Mouse (Mus musculus) ovary, postnatal 36 days (tissue): ENCODE data around the gene Adgra3.

Experiments used
- DNase-seq: peaks from one replicate; pipeline ENCODE4 v3.0.0; 2022; ENCODE audit warnings: low spot score, mixed read lengths

The Adgra3 gene

DNA sequence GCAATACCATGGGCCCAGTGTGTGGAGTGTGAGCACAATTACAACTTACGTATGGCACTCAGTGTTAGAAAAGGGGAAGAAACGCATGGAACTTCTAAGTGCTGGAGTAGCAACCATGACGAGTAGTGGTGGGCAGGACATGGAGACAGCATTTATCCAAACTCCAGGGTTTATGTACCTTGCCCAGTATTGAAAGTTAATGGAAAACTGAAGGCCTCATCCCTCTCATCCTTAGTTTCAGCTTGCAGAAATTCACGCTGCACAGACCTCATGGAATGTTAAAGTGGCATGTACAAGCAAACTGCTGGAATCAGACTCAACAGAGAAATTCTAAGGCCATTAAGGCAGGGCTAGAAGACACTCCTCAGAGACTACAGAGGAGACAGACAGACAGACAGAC, 84.6 kb downstream of the Adgra3 start:
- DNase-seq = no peak

DNA sequence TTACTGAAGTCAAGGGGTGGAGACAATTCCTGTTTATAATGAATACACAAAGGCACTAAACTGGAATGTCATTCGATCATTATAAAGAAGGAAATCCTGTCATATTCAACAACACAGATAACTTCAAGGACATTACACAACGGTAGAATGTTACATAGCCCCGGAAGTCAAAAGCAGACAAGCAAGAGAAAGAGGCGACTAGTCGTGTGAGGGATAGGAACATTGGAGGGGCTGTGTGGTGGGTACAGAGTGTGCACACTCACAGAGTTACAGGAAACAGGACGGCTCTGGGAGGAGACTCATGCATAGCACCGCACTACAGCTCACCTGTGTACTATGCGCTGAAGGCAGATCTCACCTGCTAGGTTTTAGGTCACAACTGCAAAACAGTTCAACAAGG, 89.1 kb downstream of the Adgra3 start:
- no peak for DNase-seq

DNA sequence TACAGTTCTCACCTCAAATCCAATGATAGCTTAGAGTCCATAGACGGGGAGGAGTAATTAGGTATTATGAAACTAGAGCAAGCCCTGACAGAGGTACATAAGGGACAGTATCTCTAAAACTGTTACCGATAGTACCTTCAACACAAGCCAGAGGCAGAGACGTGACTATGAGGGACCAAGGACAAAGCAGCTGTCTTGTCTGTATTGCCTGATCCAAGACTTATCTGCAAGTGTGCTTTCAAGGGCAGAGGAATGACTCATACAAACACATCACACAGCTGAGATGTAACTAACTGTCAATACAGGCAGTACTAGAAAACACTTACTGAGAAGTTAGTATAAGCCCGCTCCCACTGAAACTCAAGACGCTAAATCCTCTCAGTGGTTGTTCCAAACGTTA, 91.1 kb downstream of the Adgra3 start:
- no peak for DNase-seq

DNA sequence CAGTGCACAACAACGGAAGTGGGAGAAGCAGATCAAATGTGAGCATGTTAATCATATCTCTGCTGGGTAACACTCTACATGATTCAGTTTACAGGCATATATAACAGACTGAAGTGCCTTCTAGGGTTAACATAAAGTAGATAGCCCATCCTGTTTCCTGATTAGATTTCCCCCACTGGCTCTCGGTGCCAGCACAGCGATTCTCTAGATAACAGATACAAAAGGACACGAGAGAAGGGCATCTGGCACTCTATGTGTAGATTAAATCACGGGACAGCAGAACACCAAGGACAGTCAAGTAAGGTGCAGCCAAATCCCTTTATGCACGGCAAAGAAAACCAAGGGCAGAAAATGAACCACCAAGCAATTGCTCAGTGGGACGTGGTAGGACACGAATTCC, 93.0 kb downstream of the Adgra3 start:
- no peak for DNase-seq

DNA sequence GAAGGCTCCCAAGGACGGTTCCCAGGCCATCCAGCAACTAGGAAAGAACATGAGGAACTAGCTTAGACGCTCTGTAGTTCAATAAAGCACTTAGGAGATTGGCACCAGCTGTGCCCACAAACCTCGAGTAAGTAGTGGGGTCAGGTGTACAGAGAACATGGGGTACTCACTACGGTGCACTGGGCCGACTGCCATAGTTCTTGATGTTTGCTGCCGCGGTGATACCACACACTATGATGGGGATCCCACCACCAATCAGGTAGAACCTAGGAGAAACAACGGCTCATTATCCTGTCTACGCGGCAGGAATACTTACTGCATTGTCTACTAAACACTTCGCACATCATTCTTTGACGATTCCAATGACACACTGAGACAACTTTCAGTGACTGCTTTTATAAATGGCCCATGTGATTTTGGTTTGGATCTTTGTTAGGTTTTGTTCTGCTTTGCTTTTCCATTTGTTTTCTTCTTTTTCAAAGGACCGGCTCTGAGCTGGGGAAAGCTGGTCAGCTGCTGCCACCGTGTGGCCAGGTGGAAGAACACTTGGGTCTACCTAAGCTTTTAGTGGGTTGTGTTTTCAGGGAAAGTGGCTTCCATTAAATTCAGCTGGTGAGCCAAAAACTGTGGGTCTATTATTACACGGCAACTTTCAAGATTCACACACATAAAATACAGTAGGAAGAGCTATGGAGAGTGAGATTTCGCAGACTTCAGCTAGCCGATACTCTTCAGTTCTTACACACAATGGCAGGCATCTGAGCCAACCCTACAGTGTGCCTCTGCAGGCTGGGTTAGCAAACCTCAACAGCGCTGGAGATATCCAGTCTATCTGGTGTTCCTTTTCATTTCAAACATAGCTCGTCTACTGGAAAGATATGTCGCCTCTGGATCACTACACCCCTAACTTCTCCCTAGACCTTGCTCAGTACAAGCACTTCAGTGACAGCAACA, 97.1 kb downstream of the Adgra3 start:
- peak; percentile 41 for DNase-seq

DNA sequence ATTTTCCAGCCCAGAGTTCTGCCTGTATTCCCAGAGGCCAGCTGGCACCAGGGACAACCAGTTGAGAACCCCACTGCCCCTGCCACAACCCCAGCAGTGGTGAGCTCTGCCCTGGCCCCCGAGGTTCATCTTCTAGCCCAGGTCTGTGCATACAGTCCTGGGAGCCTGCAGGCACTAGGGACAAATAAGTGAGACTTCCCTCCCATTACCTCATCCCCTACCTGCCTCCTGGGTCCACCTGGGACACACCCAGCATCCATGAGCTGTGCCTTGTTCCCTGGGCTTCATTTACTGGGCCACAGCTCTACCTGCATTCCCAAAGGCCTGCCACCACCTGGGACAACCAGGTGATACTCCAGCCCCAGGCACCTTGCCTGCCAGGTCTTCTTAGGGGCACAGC, 122.5 kb downstream of the Adgra3 start:
- no peak for DNase-seq

DNA sequence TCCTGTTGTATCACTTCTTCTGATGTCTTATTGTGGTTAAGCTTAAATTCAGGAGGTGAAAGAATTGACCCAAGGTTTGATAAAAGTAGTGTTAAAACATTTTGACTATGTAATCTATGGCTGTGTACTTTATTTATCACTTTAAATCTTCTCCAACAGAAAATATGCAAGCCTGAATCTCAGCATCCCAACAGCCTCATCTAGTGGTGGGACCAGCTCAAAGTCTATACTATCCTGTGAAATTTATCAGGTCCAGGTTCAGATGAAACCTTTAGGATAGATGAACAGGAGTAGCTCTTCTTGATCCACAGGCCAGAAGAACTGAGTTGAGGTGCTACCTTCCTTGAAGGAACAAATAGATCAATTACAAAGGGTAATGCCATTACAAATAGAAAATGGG, 134.1 kb downstream of the Adgra3 start:
- no peak for DNase-seq

DNA sequence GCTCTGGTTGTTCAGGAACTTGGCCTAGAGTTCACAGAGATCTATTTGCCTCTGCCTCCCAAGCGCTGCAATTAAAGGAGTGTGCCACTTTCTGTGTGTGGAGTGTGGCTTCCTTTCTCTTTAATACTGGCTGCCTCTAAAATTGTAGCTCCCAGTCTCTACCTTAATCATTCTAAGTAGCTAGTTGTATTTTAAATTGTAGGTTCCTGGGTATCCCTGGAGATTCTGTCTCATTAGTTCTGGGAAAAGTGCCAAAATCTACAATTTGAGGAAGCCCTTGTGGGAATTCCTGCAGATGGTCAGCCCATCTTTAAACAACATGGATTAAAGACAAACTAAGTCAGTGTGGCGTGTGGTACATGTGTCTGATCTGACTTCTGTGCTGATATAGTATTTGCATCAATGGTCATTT, 143.1 kb downstream of the Adgra3 start:
- DNase-seq = no peak
